Mouse (Mus musculus): ENCODE results near the gene Ctsc.

Gene Ctsc

GRCm38 (mm10) chr7:88293907-88294306 is 16.0 kb downstream of the Ctsc start:
- no peak for DNase-seq (ENCODE audit: extremely low read depth, insufficient read length, low spot score)

- no peak for DNase-seq (ENCODE audit: extremely low read depth, insufficient read length, low spot score)
These were observed 18.1 kb downstream of the Ctsc start for GRCm38 (mm10) chr7:88295989-88296388.

GRCm38 (mm10) chr7:88296932-88297331 is 19.0 kb downstream of the Ctsc start:
- DNase-seq (ENCODE audit: extremely low read depth, insufficient read length, low spot score): no peak

GRCm38 (mm10) chr7:88305750-88306149 is 27.9 kb downstream of the Ctsc start:
- no peak for DNase-seq (ENCODE audit: extremely low read depth, insufficient read length, low spot score)

- DNase-seq (ENCODE audit: extremely low read depth, insufficient read length, low spot score): no peak
These were observed 28.8 kb downstream of the Ctsc start for GRCm38 (mm10) chr7:88306725-88307124.

GRCm38 (mm10) chr7:88310398-88311180 is 32.7 kb downstream of the Ctsc start:
- no peak for DNase-seq (ENCODE audit: extremely low read depth, insufficient read length, low spot score)

GRCm38 (mm10) chr7:88316408-88316807 is 38.5 kb downstream of the Ctsc start:
- no peak for DNase-seq (ENCODE audit: extremely low read depth, insufficient read length, low spot score)

GRCm38 (mm10) chr7:88318474-88318873 is 40.6 kb downstream of the Ctsc start:
- DNase-seq (ENCODE audit: extremely low read depth, insufficient read length, low spot score): no peak

- no peak for DNase-seq (ENCODE audit: extremely low read depth, insufficient read length, low spot score)
These were observed 41.0 kb downstream of the Ctsc start for GRCm38 (mm10) chr7:88318904-88319303.

- no peak for DNase-seq (ENCODE audit: extremely low read depth, insufficient read length, low spot score)
These were observed 41.7 kb downstream of the Ctsc start for GRCm38 (mm10) chr7:88319414-88320140.

- DNase-seq (ENCODE audit: extremely low read depth, insufficient read length, low spot score): no peak
These were observed 42.9 kb downstream of the Ctsc start for GRCm38 (mm10) chr7:88320628-88321336.

- no peak for DNase-seq (ENCODE audit: extremely low read depth, insufficient read length, low spot score)
These were observed 44.5 kb downstream of the Ctsc start for GRCm38 (mm10) chr7:88322431-88322830.

- no peak for DNase-seq (ENCODE audit: extremely low read depth, insufficient read length, low spot score)
These were observed 49.6 kb downstream of the Ctsc start for GRCm38 (mm10) chr7:88327495-88327894.

- DNase-seq (ENCODE audit: extremely low read depth, insufficient read length, low spot score): no peak
These were observed 65.9 kb downstream of the Ctsc start for GRCm38 (mm10) chr7:88343828-88344227.

- no peak for DNase-seq (ENCODE audit: extremely low read depth, insufficient read length, low spot score)
These were observed 68.2 kb downstream of the Ctsc start for GRCm38 (mm10) chr7:88346035-88346434.

- DNase-seq (ENCODE audit: extremely low read depth, insufficient read length, low spot score): no peak
These were observed 79.2 kb downstream of the Ctsc start for GRCm38 (mm10) chr7:88356871-88357776.

- no peak for DNase-seq (ENCODE audit: extremely low read depth, insufficient read length, low spot score)
These were observed 80.4 kb downstream of the Ctsc start for GRCm38 (mm10) chr7:88358042-88358878.
